Mouse (Mus musculus): ENCODE data around the gene Tmeff2.

GRCm38 (mm10) chr1:50940131-50941039 lies 39.9 kb downstream of the Tmeff2 start:
- TF ChIP-seq CTCF (IDR thresholded peaks at IDR 0.05; ENCODE audit: low read depth, low read length) = no peak
- no peak for TF ChIP-seq EP300 (IDR thresholded peaks at IDR 0.05; ENCODE audit: insufficient read depth, low read depth, low read length)
